Mouse (Mus musculus): ENCODE measurements around the gene Tesc.

GRCm38 (mm10) chr5:118067572-118067971, 40.0 kb downstream of the Tesc start:
- no peak for TF ChIP-seq POLR2A (IDR thresholded peaks at IDR 0.05; ENCODE audit: insufficient read depth, low read depth, low read length)
- no peak for TF ChIP-seq CTCF (IDR thresholded peaks at IDR 0.05; ENCODE audit: insufficient read depth, low read depth, low read length)

All from olfactory bulb, adult 2 months (tissue).